Mouse (Mus musculus) C2C12 (cell line): ENCODE data around the gene Hoxa7.

Experiments
- CTCF ChIP-seq: IDR thresholded peaks from one replicate; pipeline ENCODE4 v1.5.1; 2011; ENCODE audit not compliant: control insufficient read depth, insufficient read depth, insufficient read length
- MAX ChIP-seq: IDR thresholded peaks from one replicate; pipeline ENCODE4 v1.6.1; 2011; ENCODE audit warnings: mild to moderate bottlenecking, control low read depth
- MYOG ChIP-seq: IDR thresholded peaks from one replicate; pipeline ENCODE4 v1.6.1; 2011; ENCODE audit not compliant: control insufficient read depth, insufficient read length; ENCODE audit errors: extremely low read depth

DNA sequence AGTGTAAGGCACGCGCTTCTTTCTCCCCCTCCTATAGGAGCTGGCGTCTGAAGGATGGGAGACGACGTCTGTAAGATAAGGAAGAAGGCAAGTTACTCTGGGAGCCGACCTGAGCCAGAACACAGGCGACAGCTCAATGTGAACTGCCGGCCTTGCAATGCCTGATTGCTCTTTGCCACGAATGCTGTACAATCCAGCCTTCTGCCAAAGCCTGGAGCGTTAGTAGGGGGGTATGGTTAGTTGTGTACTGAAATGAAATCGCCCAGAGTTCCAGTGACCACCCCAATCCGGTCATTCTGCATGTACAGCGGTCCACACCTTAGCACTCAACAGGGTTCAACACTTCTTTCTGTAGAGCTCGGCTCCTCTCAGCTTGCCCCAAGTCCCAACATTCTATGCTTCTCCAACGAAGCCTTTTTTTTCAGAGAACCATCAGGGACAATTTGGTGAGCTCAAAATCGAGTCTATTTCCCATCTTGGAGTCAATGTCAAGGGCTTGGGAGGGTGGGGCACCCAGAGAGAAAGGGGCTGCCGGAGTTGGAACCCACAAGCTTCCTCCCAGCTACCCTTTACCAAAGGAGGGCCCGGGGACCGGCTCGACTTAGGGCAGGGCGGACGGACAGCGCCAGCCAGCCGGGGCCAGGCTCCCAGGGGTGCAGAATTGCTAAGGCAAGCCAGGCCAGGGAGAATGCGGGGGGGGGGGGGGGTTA is 37.6 kb upstream of the Hoxa7 start:
- TF ChIP-seq MYOG (no peak), MAX (no peak), CTCF (no peak)
